Mouse (Mus musculus): ENCODE data around the gene Gpr183.
A peak's percentile ranks its signal among the peaks of the same experiment; 100 is the strongest.

Gpr183 gene

DNA sequence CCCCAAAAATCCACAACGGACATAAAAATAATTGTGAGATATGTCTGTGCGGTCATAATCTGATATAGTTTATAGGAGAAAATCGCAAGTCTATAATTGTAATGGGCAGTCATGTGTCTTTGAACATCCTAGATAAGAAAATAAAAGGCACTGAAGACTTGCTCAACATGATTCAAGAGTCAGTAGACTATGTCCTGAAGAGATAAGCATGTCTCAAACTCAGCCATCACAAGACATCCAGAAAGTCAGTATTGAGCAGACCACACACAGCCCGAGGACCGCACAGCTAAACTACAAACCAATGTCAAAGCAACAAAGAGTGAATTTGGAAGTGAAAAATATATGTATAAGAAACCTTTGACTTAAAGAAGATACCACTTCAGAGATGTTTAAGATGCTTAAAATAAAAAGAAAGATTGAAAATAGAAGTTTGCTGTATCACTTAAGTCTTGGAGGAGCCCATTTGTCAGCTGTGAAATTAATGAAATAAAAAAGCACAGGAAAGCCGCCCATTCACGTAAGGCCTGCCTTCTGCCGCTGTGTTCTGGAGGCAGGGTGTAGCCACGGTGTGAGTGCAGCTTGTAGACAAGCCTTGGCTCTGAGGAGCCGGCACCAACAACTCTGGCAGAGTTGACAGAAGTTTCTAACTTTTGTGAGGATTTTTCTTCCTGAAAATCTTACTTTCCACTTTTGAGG is 7.7 kb downstream of the Gpr183 start:
- no peak for DNase-seq (ENCODE audit: low spot score in 2 of 2)

DNA sequence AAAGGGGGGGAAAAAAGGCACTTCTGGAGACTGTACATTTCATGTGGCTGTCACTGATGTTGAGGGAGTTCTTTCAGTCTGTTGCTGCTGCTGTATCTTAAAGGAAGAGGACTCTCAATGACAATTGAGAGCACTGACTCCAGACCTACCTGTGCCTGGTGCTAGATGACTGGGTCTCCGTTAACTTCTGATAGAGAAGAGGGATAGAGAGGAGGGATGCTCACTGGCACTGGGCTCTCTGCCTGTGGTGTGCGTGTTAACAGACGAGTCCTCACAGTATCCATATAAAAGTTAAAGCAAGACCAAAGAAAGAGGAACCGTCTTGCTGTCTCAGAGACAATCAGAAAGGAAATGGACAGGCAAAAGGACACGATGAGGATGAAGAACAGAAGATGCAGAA is 8.7 kb downstream of the Gpr183 start:
- no peak for DNase-seq (ENCODE audit: low spot score in 2 of 2)

- DNase-seq (ENCODE audit: low spot score in 2 of 2) = no peak
Observed at GRCm38 (mm10) chr14:121955176-121955795, 9.7 kb downstream of the Gpr183 start.

GRCm38 (mm10) chr14:121954608-121955007 is 10.4 kb downstream of the Gpr183 start:
- DNase-seq (ENCODE audit: low spot score in 2 of 2) = no peak

GRCm38 (mm10) chr14:121954129-121954528 is 10.9 kb downstream of the Gpr183 start:
- no peak for DNase-seq (ENCODE audit: low spot score in 2 of 2)

GRCm38 (mm10) chr14:121952046-121952400 is 13.0 kb downstream of the Gpr183 start:
- DNase-seq (ENCODE audit: low spot score in 2 of 2) = peak in 1 of 2 experiments; percentile 46

DNA sequence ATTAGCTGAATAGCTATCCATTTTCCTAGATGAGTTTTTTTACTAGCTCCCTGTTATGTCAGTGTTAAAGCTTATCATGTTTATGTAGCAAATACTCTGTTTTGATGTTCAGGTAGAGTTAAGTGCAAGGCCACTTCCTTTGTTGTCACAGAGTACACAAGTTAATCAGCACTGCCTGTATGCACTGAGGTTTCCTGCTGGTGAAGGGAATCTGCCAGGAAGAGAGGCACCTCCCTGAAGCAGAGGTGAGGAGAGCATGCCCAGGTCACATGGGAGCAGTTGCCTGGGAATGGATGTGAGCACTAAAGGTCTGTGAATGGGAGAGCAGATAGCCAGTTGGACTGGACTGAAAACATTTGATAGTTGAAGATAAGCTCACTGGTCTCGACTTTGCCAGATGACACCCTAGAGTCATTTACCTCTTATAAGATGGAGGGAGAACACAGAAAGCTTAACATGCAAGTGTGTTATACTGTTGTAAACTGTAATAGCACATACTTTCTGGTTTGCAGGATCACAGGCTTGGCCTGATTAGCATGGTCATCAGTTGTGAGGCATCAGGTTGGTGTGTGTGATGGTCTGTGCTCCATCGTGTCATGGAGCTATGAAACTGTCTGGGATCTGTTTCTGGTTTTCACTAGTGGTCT is 13.5 kb downstream of the Gpr183 start:
- peak in 1 of 2 experiments; percentile 54 for DNase-seq (ENCODE audit: low spot score in 2 of 2)

DNA sequence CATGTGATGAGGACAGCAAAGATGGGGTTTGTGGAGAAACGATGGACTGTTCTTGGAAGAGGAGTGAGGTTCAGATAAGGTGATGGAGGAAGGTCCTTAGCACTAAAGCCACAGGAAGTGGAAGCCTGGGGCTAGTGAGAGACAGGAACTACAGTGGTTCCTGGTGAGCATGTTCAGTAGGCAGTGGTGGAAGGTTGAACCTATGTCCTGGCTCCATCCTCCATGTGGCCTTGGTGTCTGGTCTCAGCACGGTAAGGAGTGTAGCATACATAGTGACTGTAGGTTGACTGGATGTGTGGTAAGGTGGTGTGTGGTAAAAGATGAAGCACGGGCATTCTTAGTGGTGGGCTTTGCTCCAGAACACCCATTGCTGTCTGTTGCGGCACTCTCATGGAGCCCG is 15.1 kb downstream of the Gpr183 start:
- DNase-seq (ENCODE audit: low spot score in 2 of 2) = peak in 1 of 2 experiments; percentile 7

DNA sequence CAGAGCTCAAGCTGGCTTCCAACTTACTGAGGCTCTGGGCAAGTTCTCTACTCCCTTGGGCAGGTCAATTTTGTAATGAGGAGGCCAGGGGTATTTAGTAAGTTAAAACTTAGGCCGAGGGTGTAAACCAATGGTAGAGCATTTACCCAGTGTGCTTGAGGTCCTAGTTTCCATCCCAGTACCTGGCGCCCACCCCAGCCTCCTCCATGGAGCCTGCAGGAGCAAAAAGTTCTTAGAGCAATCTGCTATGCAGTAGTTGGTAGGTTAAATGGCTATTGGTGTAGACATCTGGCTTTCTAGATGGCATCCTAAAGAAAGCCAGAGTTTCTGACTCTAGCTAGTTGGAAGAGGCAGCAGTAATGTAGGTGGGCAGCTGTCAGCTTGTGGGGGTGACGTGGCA is 15.6 kb downstream of the Gpr183 start:
- no peak for DNase-seq (ENCODE audit: low spot score in 2 of 2)

GRCm38 (mm10) chr14:121947966-121948365 is 17.0 kb downstream of the Gpr183 start:
- no peak for DNase-seq (ENCODE audit: low spot score in 2 of 2)

DNA sequence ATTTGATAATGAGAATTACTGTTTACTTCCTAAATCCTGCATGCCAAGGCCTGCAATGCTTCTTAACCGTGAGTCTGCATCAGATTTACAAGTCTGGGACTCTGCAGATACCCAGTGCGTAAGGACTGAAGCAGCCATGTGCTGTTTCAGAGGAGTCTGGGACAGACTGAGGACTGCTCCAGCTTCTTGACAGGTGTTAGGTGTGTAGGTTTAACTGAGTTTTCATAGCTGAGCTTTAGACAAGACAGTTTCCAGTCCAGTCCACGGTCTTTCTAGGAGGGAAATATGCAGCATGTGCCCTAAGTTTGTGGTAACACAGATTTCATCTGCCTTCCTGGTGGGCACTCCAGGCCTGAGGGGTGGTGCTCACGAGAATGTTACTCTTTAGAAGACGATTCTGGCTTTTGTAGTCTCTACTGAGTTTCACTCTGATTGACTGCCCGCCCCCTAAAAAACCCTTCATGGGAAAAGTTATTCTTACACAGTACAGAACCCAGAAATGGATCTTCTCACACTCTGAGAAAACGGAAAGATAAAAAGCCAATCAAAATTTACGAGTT is 17.7 kb downstream of the Gpr183 start:
- DNase-seq (ENCODE audit: low spot score in 2 of 2) = no peak

DNA sequence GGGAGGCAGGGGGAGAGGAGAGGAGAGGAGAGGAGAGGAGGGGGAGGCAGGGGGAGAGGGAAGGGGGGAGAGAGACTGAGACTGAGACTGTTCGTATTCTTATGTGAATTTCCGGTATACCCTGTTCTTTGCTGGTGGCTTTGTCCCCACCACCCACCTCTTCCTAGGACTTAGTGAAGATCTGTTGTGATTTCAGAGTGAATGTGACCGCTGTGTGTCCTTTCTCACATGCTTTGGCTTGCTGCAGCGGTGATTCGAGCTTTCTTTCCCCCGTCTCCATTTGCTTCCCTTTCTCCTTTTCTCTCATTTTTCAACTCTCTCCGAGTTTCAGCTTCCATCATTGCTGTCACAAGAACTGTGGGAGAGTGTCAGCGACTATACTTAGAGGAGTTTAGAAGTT is 18.3 kb downstream of the Gpr183 start:
- no peak for DNase-seq (ENCODE audit: low spot score in 2 of 2)

DNA sequence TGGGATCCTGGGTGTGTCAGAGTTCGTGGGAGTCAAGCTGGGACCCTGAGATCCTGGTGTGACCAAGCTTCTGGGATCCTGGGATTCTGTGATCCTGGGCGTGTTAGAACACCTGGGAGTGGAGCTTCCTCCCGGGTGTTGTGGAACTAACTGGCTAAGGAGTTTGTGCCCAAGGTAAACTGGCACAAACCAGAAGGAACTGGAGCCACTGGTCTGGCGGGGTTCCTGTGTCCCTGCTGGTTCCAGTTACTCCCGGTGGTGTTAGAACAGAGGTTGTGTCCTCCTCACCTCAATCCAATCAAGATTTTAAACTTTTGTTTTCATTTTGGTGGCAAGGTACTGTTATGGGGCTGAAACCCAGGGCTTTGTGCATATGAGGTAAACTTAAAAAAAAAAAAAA is 18.9 kb downstream of the Gpr183 start:
- DNase-seq (ENCODE audit: low spot score in 2 of 2) = no peak

DNA sequence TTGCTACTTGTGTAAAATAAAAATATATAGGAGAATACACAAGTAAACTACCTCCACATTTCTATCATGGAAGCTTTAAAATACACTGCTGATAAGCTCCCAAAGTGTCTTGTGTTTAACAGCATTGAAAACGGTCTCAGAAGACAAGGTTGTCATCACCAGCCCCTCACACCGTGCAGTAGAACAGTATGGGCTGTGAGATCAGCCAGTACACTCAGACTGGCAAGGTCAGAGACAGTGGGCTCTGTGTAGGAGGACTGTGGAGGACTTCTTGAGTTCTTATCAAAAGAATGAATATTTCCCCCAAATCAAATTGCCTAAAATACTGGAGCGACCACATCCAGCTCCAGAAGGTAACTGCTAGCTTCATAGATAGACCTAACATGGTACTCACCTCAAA is 25.4 kb downstream of the Gpr183 start:
- DNase-seq (ENCODE audit: low spot score in 2 of 2) = no peak

- DNase-seq (ENCODE audit: low spot score in 2 of 2) = peak; percentile 38 to 66
Observed at GRCm38 (mm10) chr14:121938256-121939191, 26.5 kb downstream of the Gpr183 start.

DNA sequence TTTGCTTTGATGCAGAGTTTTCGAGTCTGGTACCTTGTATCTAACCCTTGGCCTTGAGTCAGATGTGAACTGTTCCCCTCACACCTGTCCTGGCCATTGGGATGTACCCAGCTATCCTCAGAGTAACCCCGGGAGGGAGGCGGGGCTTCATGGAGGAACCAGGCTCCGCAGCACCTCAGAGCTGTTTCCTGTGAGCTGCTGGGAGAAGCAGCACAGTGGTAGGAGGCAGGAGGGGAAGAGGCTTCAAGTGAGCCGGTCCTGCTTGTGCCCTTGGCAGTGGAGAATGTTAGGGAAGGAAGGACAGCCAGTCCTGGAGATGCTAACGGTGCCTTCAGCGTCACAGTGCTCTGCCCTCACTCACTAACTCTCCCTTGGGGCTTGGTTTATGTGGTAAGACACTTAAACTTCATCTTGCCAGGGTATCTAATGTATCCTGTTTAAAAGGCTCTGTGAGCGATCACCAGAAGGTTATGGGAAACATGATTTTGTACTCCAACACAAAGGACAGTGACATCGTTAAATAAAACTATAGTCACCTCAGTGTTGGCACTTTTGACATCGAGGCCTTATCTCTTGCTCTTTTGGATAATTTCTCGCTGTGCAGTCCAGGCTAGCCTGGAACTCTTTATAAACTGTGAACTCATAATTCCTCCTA is 27.3 kb downstream of the Gpr183 start:
- DNase-seq (ENCODE audit: low spot score in 2 of 2) = peak in 1 of 2 experiments; percentile 71

DNA sequence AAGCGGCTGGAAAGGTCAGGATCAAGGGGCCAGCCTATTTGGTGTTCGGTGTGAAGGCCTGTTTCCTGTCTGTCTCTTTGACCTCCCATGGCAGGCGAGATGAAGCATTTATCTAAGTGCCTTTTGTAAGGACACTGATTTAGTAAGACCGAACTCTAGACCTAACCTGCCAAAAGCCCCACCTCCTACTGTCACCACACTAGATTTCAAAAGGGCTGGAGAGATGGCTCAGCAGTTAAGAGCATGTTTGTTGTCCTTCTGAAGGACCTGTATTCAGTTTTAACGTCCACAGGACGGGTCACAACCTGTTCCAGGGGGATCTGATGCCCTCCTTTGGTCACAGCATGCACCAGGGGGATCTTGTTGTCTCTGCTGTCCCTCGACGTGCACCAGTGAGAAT is 28.1 kb downstream of the Gpr183 start:
- peak in 1 of 2 experiments; percentile 56 for DNase-seq (ENCODE audit: low spot score in 2 of 2)

DNA sequence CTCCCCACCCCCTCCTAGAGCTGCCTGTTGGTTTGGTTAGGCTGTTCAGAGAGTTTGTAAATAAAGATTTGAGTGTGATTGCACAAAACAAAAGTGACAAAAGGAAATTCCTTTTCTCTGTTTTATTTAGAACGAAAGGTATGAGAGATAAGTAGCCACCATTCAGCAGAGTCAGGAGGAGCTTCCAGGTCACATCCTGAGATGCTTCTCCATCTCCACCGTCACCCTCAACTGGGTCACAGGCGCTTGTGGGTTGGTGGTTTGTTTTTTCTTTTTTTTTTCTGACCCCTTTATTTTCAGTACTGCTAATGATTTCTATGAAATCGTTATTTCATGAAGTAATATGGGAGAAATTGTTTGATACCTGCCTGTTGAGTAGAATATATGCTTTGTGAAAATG is 28.6 kb downstream of the Gpr183 start:
- DNase-seq (ENCODE audit: low spot score in 2 of 2) = no peak

GRCm38 (mm10) chr14:121934597-121934946 is 30.4 kb downstream of the Gpr183 start:
- no peak for DNase-seq (ENCODE audit: low spot score in 2 of 2)

- no peak for DNase-seq (ENCODE audit: low spot score in 2 of 2)
Observed at GRCm38 (mm10) chr14:121933906-121934596, 30.9 kb downstream of the Gpr183 start.

DNA sequence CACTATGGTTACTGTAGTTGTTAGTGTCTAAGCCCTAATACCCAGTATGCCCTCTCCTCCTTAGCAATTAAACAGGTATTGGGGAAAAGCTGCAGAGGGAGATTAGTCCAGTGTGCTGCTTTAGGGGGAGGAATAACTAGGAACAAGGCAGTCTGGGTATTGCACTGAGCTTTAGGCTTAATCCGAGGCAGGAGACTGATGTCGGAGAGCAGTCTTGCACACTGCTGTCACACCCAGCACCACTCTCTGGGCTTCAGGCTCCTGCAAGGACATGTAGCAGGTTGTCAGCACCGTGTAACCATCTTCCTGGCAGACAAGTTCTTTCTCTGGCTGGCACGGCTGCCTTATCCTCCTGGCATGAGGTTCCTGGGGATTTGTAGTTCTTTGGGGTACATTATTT is 32.8 kb downstream of the Gpr183 start:
- peak in 1 of 2 experiments; percentile 56 for DNase-seq (ENCODE audit: low spot score in 2 of 2)
